Mouse (Mus musculus) hematopoietic stem cell, adult 5-6 weeks (primary cell): ENCODE measurements at regions not wholly inside any gene's neighbourhood (a gene's known extent, or its start where the extent isn't known, plus 50 kb on each side); places are given as distances from the start of the nearest gene placed in this dataset.

Source experiments
- ATAC-seq, 2 experiments: fragments of 125-278 bp in 1 of 2; replicated peaks in 1 of 2; 2 replicates each; pipeline ENCODE4 v1.8.0; 2016 to 2017; ENCODE audit warnings: inconsistent platforms in 2 of 2, mild to moderate bottlenecking in 2 of 2, moderate number of reproducible peaks in 2 of 2, low read depth in 1 of 2, moderate TSS enrichment in 1 of 2; ENCODE audit not compliant: low FRiP score in 2 of 2, poor library complexity in 2 of 2, severe bottlenecking in 2 of 2, insufficient read depth in 1 of 2, low TSS enrichment in 1 of 2

DNA sequence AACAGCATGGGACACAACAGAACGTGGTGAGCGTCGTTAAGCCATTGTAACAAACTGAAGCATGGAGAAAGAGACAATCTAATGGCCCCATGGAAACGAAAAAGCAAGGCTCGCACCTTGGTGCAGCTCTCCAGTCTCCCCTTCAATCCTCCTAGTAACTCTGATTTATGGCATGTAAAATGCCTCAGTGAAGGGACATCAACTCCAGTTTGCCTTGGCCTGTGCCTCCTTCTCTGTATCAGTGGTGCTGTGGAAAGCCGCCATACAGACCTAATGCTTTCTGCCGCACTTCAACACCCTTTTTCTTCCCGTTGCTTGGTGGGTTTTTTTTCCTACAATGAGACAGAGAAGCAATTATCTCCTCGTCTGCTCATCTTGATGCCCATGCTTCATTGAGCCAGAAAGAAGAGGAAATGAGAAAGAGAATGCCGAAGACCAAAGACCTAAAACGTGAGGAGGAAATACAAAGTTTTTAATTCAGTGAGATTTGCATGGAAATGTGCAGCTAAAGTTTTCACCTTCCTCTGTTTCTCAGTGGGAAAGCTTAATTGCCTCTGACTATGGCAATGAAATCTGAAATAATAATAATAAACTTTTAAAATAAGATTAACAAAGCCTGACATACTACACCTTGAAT, 241.4 kb downstream of the Lrrn1 start:
- ATAC-seq = no peak

- ATAC-seq = no peak
Measured at GRCm38 (mm10) chr6:107784998-107785397, 255.4 kb downstream of the Lrrn1 start.

DNA sequence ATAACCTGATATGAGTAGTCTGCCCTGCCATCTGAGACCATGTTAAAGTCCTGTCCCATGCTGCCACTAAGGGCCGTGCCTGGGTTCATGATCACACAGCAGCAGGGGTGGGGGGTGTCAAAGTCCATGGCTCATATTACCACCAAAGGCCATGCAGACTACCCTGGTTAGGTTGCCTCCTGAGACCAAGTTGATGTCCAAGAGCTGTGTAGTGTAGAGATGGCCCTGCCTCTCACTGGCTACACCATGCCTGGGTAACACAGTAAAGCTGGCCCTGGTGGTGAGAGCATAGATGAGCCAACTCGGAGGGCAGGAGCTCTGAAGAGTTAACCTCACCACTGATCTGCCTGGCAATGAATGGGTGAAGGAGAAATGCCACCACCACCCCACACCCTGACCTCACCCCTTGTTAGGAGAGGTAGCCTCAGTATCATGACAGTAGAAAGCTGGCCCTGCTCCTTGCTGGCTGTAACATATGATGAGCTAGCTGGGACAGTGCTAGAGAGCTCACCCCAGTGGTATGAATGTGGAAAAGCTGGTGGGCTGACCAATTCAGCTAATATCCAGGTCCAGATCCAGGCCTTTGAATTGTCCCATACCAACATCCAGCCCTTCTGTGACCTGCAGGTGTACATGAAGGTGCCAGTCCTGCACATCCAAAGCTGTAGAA, 258.8 kb downstream of the Lrrn1 start:
- no peak for ATAC-seq

- no peak for ATAC-seq
Measured at GRCm38 (mm10) chr6:107797845-107798244, 267.0 kb upstream of the Setmar start.

DNA sequence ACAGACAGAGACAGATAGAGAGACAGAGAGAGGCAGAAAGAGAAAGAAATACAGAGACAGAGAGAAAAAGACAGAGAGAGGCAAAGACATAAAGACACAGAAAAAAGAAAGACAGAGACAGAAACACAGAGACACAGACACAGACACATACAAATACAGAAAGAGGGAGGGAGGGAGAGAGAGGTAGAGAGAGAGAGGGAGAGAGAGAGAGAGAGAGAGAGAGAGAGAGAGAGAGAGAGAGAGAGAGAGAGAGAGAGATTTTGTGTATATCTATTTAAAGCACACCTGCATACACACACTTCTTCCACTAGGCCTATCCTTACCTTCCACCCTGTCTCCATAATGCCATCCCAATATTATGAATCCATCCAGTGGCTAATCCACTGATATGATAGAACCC, 261.8 kb upstream of the Setmar start:
- ATAC-seq = no peak
